Mouse (Mus musculus): ENCODE measurements around the gene Gm21981. TPM values are rescaled to one million over a fixed set of nuclear protein-coding genes. Genes with fewer than 3 reads are reported as not detected.
"Not testable (repeated sequence)": the region's sequence is repeated elsewhere in the genome, so short reads cannot be mapped to it uniquely, and the experiment has no call there.

Gene Gm21981
- polyA plus RNA-seq, 1 experiment from 2014 or later, result 0.23 TPM

GRCm38 (mm10) chr17:47664474-47664873 is 29.8 kb downstream of the Gm21981 start:
- Histone ChIP-seq H3K36me3 (ENCODE audit: inconsistent target) (no peaks in the 10 kb centered on the region), H3K79me2 (ENCODE audit: inconsistent target) (no peaks in the 10 kb centered on the region), H3K27ac (no peak overlapping the region), H3K4me3 (ENCODE audit: inconsistent target) (no peak overlapping the region)
- 83% methylated on average over 7 of the region's 7 CpGs for WGBS (ENCODE audit: missing documents)

DNA sequence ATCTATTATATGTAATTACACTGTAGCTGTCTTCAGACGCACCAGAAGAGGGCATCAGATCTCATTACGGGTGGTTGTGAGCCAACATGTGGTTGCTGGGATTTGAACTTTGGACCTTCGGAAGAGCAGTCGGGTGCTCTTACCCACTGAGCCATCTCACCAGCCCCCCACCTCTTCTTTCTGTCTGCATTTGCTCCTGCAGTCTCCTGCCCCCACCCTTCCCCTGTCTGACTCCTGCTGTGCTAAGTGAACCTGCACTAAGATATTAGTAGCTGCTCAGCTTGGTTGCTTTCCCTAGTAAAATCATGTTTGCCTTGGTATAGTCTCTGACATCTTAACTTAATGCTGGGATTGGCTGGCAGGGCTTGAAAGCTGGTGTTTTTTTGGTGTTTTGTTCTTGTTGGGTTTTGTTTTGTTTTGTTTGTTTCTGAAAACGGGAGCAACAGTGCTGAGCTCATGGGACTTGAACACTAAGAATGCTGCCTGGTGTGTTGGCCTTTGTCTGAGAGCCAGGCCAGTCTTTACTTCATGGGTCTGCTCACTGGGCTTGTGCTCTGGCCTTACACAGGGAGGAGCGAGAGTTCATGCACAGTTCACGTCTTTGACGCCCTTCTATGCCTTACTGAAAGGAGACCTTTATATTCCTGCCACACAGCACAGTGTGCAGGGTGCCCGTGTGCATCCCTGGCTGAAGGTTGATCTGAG is 31.1 kb downstream of the Gm21981 start:
- no peak overlapping the region for H3K4me3 ChIP-seq (ENCODE audit: inconsistent target)
- no peaks in the 10 kb centered on the region for H3K79me2 ChIP-seq (ENCODE audit: inconsistent target)
- WGBS (ENCODE audit: missing documents), result 90% methylated on average over 9 of the region's 9 CpGs
- no peaks in the 10 kb centered on the region for H3K36me3 ChIP-seq (ENCODE audit: inconsistent target)
- no peak overlapping the region for H3K27ac ChIP-seq

DNA sequence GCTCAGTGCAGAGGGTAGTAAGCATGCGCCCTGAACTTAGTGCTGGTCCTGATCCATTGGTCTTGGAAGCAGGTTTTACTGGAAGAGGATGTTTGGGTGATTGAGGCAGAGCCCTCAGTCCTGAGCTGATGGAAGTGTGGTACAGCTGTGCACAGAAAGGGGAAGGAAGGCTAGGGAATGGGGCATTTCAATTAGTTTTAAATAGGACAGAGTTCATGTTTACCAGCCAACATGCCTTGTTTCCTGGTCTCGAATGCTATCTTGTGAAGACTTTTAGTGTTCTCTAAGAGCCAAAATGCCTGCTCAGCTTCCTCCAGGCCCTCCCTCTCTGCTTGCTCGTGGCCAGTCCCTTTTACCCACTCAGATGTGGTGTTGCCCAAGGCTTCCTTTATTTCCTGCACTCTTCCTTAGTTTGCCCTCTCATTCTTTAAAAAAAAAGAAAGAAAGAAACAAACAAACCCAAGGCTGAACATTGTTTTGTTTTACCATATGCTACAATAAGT is 35.5 kb downstream of the Gm21981 start:
- Histone ChIP-seq H3K36me3 (ENCODE audit: inconsistent target) (no peaks in the 10 kb centered on the region), H3K4me3 (ENCODE audit: inconsistent target) (no peak overlapping the region), H3K79me2 (ENCODE audit: inconsistent target) (no peaks in the 10 kb centered on the region), H3K27ac (peak overlapping the region; percentile 67)
- WGBS (ENCODE audit: missing documents), result 22% methylated on average over 3 of the region's 3 CpGs

GRCm38 (mm10) chr17:47657901-47658300 is 36.4 kb downstream of the Gm21981 start:
- no peaks in the 10 kb centered on the region for H3K36me3 ChIP-seq (ENCODE audit: inconsistent target)
- WGBS (ENCODE audit: missing documents), result 94% methylated on average over 4 of the region's 4 CpGs
- H3K79me2 ChIP-seq (ENCODE audit: inconsistent target), result no peaks in the 10 kb centered on the region
- H3K27ac ChIP-seq, result peak overlapping the region; percentile 67
- no peak overlapping the region for H3K4me3 ChIP-seq (ENCODE audit: inconsistent target)

GRCm38 (mm10) chr17:47655697-47656096 is 38.6 kb downstream of the Gm21981 start:
- Histone ChIP-seq H3K27ac (no peak overlapping the region), H3K36me3 (ENCODE audit: inconsistent target) (no peaks in the 10 kb centered on the region), H3K4me3 (ENCODE audit: inconsistent target) (no peak overlapping the region), H3K79me2 (ENCODE audit: inconsistent target) (no peaks in the 10 kb centered on the region)
- 96% methylated on average over 5 of the region's 5 CpGs for WGBS (ENCODE audit: missing documents)

- 94% methylated on average over 8 of the region's 8 CpGs for WGBS (ENCODE audit: missing documents)
- not testable (repeated sequence) for H3K27ac ChIP-seq; H3K36me3 ChIP-seq (ENCODE audit: inconsistent target); H3K79me2 ChIP-seq (ENCODE audit: inconsistent target); H3K4me3 ChIP-seq (ENCODE audit: inconsistent target)
These were observed 39.9 kb downstream of the Gm21981 start for GRCm38 (mm10) chr17:47654346-47654745.

DNA sequence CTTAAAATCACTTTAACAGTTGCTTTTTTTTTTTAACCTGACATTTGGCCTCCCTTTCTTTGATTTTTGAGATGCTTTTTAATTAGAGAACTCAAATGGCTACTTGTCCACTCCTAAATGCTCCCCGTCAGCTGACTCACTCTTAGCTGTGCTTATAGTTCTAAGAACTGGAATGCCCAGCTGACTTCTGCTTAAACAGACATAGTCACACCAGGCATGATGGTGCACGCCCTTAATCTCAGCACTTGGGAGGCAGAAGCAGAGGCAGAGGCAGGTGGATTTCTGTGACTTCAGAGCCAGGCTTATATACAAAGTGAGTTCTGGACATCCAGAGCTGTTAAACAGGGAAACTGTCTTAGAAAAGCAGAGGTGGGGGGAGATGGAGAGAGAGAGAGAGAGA is 42.3 kb downstream of the Gm21981 start:
- H3K36me3 ChIP-seq (ENCODE audit: inconsistent target), result no peaks in the 10 kb centered on the region
- H3K79me2 ChIP-seq (ENCODE audit: inconsistent target), result no peaks in the 10 kb centered on the region
- H3K4me3 ChIP-seq (ENCODE audit: inconsistent target), result no peak overlapping the region
- H3K27ac ChIP-seq, result no peak overlapping the region
- WGBS (ENCODE audit: missing documents), result 95% methylated on average over 2 of the region's 2 CpGs

- 85% methylated on average over 4 of the region's 4 CpGs for WGBS (ENCODE audit: missing documents)
- no peak overlapping the region for H3K27ac ChIP-seq
- H3K4me3 ChIP-seq (ENCODE audit: inconsistent target), result no peak overlapping the region
- no peaks in the 10 kb centered on the region for H3K36me3 ChIP-seq (ENCODE audit: inconsistent target)
- no peaks in the 10 kb centered on the region for H3K79me2 ChIP-seq (ENCODE audit: inconsistent target)
These were observed 45.3 kb downstream of the Gm21981 start for GRCm38 (mm10) chr17:47648966-47649365.

DNA sequence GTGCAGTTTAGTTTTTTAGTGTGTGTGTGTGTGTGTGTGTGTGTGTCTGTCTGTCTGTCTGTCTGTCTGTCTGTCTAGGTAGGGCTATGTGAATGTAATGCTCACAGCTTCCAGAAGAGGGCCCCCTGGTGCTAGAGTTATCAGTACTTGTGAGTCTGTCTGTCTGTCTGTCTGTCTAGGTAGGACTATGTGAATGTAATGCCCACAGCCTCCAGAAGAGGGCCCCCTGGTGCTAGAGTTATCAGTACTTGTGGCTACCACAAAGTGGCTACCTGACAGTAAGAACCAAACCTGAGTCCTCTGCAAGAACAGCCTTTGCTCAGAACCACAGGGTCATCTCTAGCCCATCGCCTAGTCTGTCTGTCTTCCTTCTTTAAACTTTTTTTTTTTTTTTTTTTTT is 47.6 kb downstream of the Gm21981 start:
- Histone ChIP-seq H3K4me3 (ENCODE audit: inconsistent target) (no peak overlapping the region), H3K36me3 (ENCODE audit: inconsistent target) (no peaks in the 10 kb centered on the region), H3K27ac (no peak overlapping the region), H3K79me2 (ENCODE audit: inconsistent target) (no peaks in the 10 kb centered on the region)
- WGBS (ENCODE audit: missing documents), result no CpG with 5 or more reads among the region's 1 CpGs

- H3K4me3 ChIP-seq (ENCODE audit: inconsistent target), result no peak overlapping the region
- no peak overlapping the region for H3K27ac ChIP-seq
- H3K79me2 ChIP-seq (ENCODE audit: inconsistent target), result no peaks in the 10 kb centered on the region
- WGBS (ENCODE audit: missing documents), result 94% methylated on average over 2 of the region's 2 CpGs
- no peaks in the 10 kb centered on the region for H3K36me3 ChIP-seq (ENCODE audit: inconsistent target)
These were observed 51.3 kb downstream of the Gm21981 start for GRCm38 (mm10) chr17:47642992-47643391.

Other genes starting within 250 kb of the Gm21981 start
- 8.5 to 16.9 TPM (median 13.1 TPM) in 3 replicates for gene Taf8, start 192.2 kb downstream of the Gm21981 start, polyA plus RNA-seq (2018)
- 18.7 to 28.7 TPM (median 28.1 TPM) in 3 replicates for gene Ccnd3, start 189.4 kb downstream of the Gm21981 start, polyA plus RNA-seq (2018)
- gene Bysl, start 83.0 kb downstream of the Gm21981 start, polyA plus RNA-seq (2018), result 4.6 to 14.0 TPM (median 5.4 TPM) in 3 replicates
- gene Med20, start 82.9 kb downstream of the Gm21981 start, polyA plus RNA-seq (2018), result 12.7 to 20.9 TPM (median 20.4 TPM) in 3 replicates
- gene Gm20517, start 82.9 kb downstream of the Gm21981 start, polyA plus RNA-seq (2018), result 1.4 to 3.8 TPM (median 1.4 TPM) in 3 replicates
- gene Usp49, start 63.8 kb downstream of the Gm21981 start, polyA plus RNA-seq (2018), result 2.3 to 3.1 TPM (median 2.7 TPM) in 3 replicates
- 192 to 228 TPM (median 203 TPM) in 3 replicates for gene Tomm6, start 6.1 kb downstream of the Gm21981 start, polyA plus RNA-seq (2018)
- gene Frs3, start 5.4 kb downstream of the Gm21981 start, polyA plus RNA-seq (2018), result 0.65 to 1.3 TPM (median 0.73 TPM) in 3 replicates
- gene Prickle4, start 281 bp upstream of the Gm21981 start, polyA plus RNA-seq (2018), result 0.76 to 1.3 TPM in 2 of 3 replicates, not detected in the other
- gene Pgc, start 32.4 kb upstream of the Gm21981 start, polyA plus RNA-seq (2018), result not detected in 3 replicates
- gene Tfeb, start 42.6 kb upstream of the Gm21981 start, polyA plus RNA-seq (2018), result 15.5 to 41.8 TPM (median 22.8 TPM) in 3 replicates
- 0.22 to 0.40 TPM in 2 of 3 replicates, not detected in the other for gene Mdfi, start 140.2 kb upstream of the Gm21981 start, polyA plus RNA-seq (2018)
- gene Foxp4, start 230.2 kb upstream of the Gm21981 start, polyA plus RNA-seq (2018), result 4.3 to 5.2 TPM (median 4.9 TPM) in 3 replicates

Measured in macrophage (primary cell).